Mouse (Mus musculus) lung, postnatal 4 days (tissue): ENCODE measurements at regions not wholly inside any gene's neighbourhood (a gene's known extent, or its start where the extent isn't known, plus 50 kb on each side); places are given as distances from the start of the nearest gene placed in this dataset.

ENCODE experiments used
- DNase-seq, 2 experiments: peaks; one replicate each; pipeline ENCODE4 v3.0.0; 2021

DNA sequence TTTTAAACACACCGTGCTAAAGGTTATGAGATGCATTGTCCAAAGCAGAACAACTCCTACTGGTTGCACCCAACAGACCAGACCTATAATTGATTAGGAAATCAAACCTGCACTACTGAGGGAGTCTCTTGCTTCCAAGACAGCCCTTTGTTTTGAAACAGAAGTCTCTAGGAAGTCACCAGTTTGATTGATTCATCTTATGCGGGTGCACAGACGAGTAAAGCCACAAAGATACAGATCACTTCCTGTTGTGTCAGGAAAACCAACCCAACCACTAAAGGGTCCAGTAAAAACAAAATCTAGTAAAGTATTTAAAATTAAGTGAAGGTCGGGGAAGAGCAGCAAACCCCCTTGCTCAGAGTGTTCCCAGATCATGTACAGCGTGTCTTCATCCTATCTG lies 58.3 kb upstream of the N6amt1 start:
- DNase-seq = no peak

DNA sequence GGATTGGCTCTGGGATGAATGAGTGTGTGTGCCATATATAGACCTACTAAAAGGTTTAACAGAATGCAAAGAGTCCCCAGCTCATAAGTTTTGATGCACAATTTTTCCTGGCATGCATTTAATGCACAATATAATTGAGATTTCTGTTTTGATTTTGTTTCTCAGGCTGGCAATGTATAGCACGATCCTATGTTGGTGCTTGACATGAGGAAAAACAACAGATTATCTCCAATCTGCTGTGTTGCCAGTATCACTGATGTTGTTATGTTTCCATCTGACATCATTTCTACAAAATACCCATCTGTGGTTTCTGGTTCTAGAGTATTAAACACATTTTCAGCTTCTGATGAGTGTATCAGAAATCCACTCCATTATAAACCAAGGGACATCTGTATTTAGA lies 61.2 kb upstream of the N6amt1 start:
- DNase-seq = no peak

DNA sequence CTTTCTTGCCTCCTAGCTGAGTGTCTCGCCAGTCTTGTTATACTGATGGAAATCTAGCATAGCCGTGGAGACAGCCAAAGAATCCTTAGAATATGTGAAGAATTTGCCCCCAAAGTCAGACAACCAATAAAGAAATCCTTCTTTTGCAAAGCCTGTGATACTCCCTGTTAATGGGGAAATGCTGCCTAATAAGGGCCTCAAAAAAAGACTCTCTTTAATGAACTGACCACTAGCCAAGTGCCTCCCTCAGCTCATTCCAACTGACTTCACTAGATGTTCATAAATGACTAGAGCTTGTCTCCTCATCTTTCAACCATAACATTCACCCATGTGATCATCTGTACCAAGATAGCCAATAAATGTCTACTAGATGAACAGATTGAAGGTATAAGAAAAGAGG lies 62.3 kb upstream of the N6amt1 start:
- DNase-seq = no peak

DNA sequence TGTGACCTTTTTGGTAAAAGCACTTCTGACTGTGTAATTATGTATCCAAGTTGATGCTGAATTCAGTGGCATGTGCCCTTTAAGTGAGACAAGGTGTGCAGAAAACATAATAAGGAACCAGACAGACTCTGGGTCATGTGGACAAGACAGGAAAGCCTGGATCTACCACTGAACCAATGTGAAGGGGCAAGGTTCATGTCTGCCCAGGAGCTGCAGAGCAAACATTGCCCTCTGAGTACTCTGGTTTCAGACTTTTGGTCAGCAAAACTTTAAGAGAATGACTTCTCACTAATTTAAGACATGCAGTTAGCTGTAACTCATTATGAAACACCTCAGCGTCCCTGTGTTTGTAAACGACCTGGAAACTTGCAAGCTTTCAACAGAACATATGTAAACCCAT lies 68.3 kb upstream of the N6amt1 start:
- no peak for DNase-seq

DNA sequence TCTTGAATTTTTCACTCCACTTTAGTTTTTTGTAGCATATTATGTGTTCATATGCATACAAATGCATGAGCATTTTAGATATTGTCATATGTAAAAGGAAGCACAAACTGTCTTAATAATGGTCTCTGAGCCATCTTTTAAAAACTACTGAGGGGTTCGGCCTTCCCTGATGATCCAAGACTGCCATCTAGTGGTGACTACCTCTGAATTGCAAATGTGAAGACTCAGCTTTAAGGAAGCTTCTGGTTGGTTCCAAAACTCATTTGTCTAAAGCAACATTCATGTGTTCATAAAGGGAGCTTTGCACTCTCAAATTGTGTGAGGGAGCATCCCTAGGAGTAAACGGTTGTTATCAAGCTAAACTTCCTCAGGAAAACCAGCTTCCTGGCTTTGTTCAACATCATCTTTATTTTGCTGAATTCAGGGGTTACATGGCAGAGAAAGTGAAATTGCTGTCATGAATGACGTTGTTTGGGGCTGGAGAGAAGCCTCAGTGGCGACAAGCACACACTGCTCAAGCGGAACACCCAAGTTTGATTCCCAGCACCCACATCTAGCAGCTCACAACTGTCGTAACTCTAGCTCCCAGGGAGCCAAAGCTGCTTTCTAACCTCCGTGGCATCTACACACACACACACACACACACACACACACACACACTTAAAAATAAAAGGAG lies 69.0 kb upstream of the N6amt1 start:
- peak in 1 of 2 experiments; percentile 11 for DNase-seq

DNA sequence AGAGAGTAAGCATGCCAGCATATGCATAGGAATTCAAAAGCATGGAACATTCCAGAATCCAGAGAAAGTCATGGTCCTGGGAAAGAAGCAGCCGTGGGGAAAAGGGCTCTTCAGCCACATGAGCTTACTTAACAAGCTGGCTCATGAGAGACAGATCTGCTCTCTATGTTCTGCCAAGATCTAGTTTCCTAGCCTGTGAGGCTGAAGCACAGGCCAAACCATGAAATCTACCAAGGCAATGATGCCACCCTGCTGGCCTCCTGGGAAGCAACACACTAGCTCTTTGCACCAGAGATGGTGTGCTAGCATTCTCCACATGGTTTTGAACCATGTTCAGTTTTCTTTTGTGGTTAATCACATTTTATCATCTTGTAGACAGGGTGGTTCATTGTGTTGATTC lies 75.5 kb upstream of the N6amt1 start:
- no peak for DNase-seq

DNA sequence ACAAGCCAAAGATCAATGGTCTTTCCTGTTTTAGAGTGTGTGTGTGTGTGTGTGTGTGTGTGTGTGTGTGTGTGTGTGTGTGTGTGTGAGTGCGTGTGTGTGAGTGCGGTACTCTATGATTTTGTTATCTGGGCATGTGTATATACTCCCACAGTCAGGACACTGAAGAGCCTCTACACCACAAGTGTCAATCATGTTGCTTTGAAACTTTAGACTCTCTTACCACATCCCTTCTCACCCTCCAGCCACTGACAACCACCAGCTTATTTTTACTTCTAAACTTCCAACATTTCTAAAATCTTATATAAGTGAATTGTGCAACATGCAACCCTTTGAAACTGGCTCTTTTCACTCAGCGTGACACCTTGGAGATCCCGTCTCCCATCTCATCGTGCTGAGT lies 81.6 kb upstream of the N6amt1 start:
- DNase-seq = no peak

DNA sequence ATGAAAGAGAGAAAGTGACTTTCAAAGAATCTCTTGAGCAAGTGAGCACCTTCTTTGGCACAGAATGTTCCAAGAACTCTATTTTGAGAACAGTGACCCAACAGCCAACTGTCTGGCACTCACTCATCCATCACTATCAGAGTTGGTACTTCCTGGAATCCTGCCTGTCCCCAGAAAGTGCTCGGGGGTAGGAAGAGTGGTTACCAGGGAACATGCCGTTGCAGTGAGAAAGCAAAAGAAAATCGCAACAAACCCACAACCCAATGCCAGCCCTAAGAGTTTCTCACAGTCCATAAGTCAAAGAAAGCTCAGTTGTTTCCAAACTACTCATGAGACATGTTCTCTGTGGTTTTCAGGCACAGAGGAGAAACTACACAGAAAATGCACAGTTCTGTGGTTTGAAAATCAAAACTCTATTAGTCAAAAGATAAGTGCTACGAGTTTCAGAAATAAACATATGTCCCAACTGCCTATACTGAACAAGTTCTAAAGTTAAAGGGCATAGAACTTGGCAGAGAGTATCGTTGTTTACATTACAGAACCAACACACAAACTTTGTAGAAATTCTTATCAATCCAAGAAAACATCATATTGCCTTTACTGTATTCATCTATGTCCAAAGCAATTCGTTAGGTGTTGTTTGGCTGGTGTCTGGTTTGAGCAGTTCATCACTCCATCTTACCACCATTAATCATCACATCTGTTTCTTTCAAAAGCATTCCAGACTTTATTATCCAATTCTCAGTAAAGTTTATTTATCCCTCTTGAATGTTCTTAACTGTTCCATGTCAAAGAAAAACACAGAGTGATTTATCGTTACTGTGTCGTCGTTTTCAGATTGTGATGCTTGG lies 85.8 kb upstream of the N6amt1 start:
- no peak for DNase-seq

DNA sequence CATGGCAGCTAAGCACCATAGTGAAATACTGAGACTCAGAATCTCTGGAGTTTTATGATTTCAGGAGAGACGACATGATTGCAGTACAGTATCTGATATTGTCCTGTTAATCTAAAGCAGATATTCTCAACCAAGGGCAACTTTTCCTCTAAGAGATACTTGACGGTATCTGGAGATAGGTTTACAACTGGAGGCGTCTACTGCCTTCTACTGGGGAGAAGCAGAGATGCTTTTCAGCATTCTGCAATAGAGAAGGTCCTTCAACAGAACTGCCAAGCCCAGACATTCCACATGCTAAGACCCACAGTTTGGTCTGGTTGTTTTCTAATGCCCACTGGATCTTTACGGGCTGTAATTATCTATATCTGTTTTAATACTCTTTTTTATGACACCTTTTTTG lies 86.5 kb upstream of the N6amt1 start:
- no peak for DNase-seq

DNA sequence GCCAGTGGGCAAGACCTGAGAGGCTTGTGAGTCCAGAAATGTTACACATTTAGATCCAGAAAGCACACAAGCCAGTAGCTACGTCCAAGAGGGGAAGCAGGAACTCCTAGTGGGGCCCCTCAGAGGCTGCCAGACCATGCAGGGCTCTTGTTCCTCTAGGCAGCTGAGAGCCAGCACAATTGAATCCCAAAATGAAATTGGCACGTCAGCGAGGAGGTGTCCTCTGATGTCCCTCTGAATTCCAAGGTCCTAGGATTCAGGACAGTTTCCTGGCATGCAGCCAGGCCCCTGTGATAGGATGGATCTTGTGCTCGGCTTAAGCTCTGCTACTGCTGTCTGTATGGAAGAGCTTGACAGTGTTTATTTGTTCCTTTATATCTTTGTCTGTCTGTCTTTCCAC lies 90.4 kb upstream of the N6amt1 start:
- peak; percentile 53 to 82 for DNase-seq

DNA sequence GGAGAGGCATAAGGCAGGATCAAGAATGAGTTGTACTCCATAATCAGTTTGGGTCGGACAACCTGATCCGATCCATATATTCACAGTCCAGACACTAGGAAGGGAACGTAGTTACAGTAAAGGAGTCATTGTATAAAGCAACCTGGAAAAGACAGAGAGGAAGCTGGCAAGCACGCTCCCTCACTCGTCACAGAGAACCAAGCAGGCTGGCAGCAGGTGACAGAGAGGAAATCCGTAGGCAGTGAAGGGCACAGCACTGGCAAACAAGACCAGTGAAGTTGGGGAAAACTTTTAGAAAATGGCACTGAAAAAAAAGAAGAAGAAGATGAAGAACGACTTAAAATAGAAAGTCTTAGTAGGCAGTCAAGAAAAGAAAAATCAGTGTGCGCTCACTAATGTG lies 90.9 kb upstream of the N6amt1 start:
- no peak for DNase-seq

DNA sequence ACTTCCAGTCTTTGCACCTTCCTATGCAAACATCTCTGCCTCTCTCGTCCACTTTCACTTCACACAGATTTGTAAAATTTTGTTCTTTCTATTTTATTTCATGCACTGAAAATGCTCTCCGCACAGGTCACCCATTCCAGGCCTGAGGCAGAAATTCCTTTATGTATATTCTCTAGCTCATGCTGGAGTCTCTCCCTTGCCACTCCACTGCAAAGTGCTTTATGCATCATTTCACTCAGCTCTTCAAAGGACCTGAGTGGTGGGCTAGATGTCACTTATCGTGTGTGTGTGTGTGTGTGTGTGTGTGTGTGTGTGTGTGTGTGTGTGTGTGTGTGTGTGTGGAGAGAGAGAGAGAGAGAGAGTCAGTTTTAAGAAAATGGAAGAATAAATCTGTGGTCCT lies 91.5 kb upstream of the N6amt1 start:
- no peak for DNase-seq

DNA sequence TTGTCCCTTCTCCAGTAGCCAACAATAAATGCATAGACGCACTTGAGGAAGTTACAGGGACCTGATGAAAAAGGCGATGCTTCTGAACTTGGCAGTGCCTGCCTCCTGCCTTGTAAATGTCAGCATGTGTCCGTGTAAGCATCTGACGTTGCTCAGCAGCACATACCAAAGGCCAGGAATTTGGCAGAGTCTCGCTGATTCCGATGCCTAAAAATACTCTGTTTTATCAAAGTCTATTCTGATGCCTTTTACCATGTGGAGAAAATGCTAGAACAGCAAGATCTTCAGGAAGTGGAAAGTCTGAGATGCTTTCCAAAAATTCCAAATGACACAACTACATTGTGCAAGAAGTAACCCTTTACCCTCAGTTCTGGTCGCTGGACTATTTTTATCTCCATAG lies 92.5 kb upstream of the N6amt1 start:
- DNase-seq = peak; percentile 70 to 88

DNA sequence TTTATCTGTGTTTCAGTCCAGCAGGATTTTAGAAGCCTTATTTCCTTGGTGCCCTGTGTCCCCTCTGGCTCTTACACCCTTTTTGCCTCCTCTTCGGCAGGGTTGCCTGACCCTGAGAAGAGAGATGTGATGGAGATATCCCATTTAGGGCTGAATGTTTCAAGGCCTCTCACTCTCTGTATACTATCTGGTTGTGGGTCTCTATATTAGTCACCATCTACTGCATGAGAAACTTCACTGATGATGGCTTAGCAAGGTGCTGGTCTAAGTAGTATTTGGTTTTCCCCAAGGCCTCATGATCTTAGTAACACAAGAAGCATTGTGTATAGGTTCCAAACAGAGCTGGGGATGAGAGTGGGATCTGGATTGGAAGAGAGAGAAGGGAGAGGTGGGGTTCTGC lies 99.2 kb upstream of the N6amt1 start:
- DNase-seq = no peak

DNA sequence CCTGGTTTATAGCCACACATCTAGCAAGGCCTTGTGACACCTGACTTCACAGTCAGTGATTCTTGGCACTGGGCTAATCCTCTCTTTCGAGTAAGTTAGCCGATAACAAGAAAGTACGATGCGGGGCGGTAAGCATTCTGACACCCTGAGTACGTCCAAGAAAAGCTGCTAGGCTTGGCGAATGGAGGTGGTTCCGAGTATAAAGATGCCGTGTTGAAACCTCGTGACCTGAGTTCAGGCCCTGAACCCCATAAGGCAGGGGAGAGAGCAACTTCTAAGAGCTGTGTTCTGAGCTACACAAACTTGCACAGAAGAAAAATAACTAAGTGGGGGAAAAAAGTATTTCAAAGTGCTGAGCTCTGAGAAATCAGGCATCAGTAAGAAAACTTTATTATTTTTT lies 103.5 kb upstream of the N6amt1 start:
- DNase-seq = no peak

DNA sequence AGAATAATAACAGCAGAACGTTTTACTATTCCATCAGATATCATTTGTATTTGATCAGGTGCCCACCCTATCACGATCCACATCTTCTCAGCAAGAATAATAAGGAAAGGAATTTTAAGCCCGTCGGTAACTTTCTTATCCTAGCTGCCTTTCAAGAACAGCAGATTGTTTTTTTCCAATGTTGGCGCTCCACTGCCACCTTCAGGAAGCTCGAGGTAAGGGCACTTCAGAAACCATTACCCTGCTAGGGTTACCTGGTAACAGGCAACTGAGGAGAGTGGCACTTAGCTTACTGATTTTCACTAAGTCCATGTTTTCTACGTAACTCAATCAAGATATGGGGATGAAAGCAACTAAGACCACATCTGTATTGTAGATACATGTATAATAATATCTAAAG lies 104.1 kb upstream of the N6amt1 start:
- DNase-seq = peak in 1 of 2 experiments; percentile 46

DNA sequence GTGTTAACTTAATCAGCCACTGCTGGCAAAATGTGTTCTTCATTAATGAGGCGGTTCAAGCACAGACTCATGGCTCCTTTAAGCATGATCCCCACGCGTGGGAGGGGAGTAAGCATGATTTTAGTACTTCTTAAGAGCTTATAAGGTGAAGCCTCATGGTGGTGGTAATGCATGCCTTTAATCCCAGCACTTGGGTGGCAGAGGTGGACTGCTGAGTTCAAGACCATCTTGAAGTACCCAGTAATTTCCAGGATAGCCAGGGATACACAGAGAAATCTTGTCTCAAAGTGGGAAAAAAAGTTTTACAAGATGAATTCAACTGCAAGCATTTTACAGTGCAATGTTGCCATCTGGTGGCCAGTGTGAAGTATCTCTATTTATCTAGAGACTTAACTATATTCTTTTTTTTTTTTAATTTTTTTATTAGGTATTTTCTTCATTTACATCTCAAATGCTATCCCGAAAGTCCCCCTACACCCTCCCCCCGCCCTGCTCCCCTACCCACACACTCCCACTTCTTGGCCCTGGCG lies 105.4 kb upstream of the N6amt1 start:
- DNase-seq = peak in 1 of 2 experiments; percentile 67

DNA sequence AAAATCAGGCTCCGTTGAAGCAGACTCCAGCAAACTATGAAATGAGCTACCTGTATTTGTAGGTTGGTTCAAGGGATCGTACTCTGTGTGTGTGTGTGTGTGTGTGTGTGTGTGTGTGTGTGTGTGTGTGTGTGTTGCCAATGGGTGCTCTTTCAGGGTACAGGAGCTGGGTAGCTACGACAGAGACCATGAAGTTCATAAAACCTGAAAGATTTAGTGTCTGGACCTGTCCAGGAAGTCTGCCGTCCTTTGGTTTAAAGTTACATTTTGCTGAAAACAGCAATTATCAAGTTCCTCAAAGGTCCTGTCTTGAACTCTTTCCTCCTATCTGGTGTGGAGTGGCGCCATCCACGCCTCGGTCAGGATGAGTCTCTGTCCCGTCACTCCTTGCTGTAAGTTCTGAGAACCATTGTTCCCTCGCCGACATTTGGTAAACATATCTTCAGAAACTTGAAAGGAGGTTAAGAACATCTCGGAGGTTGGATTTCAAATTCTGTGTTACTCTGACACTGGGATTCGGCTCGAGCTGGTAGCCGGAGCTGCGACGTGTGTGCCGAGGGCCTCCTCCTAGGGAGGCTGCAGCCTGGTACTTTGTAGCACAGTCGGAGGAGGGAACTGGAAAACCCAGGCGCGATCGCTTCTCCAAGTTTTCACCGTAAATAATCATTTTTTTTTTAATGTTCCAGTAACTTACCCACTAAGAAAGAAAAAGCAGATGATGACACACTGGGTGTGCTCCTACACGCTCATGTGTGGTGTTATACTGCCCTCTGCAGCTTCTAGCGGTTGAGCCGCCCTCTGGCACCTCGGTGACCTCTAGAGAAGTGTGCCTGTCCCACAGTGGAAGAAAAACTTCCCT lies 107.8 kb upstream of the N6amt1 start:
- DNase-seq = peak; percentile 76 to 78

DNA sequence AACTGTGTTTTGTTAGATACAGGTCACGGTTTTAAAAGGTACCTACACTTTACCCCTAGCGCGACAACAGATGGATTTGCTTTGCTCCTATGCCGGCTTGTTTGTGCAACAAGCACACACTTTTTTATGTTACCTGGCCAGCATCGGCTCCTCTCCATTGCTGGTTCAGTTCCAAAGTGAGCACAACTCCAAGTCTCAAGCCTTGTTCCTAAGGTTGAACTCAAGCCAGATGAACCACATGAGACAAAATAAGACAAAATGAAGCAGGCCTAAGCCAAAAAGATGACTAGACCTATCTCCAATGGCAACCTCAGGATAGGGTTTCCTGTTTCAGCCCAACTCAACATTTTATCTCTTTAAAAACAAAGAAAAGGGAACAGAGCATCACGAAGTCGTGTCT lies 108.5 kb upstream of the N6amt1 start:
- DNase-seq = no peak

DNA sequence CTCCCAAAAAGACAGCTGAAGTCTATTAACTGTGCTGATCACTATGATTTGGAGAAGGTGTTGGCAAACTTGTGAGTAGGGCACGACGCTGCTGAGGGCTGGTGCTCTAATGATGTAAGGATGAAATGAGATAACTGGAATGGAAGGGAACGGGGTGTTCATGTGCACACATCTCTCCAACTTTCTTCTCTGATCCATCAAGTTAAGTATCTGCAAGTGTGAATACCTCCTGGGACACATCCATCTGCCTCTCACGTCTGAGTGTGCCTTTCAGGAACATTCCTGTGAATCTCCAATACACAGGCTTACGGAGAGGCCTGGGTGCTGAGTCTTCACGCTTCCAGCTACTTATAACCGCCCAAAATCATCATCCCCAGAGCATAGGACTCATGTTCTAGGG lies 112.0 kb upstream of the N6amt1 start:
- DNase-seq = no peak

DNA sequence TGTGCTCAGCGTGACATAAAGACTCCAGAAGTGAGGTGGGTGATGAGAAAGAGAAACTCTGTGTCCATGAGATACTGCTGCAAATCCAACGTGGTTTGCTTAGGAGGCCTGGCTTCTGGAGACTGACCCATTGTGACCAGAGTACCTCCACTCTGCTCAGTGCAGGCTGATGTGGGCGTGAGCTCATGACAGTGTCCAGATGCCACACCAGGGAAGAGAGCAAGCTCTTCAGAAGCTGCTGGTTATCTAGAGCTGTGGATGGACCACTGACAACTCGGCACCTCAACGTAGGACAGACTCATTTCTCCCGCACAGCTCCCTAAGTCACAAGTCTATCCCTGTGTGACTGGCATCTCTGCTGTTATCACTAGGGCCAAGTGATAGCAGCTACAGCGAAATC lies 114.9 kb upstream of the N6amt1 start:
- DNase-seq = no peak

DNA sequence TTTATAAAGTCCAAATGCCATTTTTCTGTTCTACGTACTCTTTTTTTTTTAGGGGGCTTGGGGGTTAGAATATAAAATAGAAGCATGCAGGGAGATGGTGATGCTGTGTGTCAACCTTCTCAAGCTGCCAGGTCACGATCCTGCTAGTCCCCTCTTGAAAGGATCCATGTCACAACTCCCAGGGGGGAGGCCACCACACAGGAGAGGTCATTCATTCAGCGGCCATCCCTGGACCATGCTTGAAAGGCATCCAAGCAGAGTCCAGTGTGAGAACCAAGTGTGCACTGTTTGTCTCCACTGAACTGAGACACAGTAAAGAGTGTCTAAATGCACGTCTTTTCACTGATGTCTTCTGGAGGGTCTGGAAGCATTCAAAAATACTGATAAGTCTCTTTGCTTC lies 119.8 kb upstream of the N6amt1 start:
- DNase-seq = no peak

DNA sequence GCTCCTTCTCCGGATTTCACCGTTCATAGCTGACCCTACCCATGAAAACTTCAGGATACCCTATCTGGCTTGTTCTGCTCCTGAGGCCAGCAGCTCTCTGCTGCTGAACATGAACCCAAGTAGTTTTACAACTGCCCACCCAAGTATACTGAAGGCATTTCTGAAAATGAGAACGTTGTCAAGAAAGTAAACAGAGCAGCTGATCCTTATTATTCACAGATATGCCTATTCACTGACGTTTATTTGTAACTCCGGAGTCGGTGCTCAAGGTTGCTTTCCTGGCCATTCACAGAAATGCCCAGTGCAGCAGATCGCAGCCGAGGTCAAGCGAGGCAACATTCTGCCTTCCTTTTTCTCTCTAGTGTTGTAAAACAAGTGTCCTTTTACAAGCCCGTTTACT lies 128.4 kb upstream of the N6amt1 start:
- DNase-seq = no peak
